Mouse (Mus musculus) frontal cortex, postnatal 14 days (tissue): ENCODE data around the gene Hsp90ab1.

Source experiments
- DNase-seq, 2 experiments: peaks; one replicate each; pipeline ENCODE4 v3.0.0; 2022; ENCODE audit warnings: low spot score in 2 of 2

Gene Hsp90ab1

DNA sequence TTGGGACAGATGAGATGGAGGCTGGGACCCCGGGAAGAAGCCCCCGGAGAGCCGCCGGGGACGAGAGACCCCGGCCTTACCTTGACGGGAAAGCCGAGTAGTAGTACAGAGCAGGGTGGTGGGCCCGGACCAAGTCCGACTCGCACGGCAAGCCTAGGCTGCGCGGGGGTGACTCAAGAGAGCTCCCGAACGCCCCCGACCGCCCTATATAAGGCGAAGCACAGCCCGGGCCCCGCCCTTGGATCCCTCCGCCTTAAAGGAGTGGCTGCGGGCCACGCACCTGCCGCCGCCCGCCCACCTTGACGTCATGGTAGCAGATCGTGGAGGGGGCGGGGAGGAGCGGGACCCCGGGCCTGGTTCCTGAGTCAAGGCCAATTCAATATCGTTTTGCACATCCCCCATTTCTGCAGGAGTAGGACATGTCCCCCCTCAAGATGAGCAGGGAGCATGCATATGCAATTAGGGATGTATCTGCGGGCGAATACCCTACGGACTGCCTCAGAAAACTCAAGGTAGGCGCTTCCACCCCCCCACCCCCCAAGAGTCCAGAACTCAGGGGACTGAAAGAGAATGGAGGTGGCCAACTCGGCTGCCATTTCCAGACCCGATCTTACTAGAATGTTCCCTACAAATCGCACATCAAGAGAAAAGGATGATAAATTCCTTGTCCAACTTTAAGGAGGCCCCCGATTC, at the start of gene Hsp90ab1:
TSS of gene Hsp90ab1 (minus strand) at position 185 of the 693 bp plus-strand sequence.
- peak; percentile 97 to 99 for DNase-seq

- no peak for DNase-seq
These were observed 46.5 kb upstream of the Hsp90ab1 start for GRCm38 (mm10) chr17:45619386-45620256.

DNA sequence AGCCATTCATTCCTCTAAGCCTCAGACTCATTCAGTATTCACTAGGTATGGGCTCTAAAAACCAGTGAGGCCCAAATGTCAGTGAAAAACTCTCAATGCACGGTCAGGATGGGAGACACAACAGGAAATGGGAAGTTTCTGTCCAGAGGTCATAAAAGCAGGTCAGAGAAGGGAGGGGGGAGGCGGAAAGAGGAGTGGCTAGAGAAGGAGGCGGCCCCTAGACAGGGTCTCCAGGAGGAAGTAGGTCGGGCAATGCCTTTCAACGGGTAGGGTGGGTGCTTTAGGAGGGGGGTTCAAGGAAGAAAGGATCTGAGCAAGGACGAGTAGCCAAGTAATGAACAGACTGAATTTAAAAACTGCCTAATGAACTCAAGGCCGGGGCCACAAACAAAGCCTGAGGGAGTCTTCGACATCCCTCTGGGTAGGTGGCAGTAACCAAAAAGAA, 45.9 kb upstream of the Hsp90ab1 start:
- no peak for DNase-seq

- no peak for DNase-seq
These were observed 44.6 kb upstream of the Hsp90ab1 start for GRCm38 (mm10) chr17:45617655-45618054.

DNA sequence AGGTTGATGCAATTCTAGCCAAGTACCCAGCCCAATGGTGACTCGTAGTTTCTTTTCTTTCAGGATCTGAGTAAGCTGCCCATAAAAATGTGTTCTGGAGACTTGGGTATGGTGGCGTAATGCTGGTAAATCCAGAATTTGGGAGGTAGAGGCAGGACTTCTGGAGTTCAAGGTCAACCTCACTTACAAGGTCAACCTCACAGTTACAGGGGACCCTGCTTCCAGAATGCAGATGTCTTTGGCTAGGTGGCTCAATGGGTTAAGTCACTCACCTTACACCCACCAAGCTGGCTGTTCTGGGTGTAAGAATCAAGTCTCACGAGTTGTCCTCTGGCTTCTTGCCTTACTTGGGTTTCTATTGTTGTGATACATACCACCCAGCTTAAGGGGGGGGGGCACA, 43.6 kb upstream of the Hsp90ab1 start:
- DNase-seq, result no peak

DNA sequence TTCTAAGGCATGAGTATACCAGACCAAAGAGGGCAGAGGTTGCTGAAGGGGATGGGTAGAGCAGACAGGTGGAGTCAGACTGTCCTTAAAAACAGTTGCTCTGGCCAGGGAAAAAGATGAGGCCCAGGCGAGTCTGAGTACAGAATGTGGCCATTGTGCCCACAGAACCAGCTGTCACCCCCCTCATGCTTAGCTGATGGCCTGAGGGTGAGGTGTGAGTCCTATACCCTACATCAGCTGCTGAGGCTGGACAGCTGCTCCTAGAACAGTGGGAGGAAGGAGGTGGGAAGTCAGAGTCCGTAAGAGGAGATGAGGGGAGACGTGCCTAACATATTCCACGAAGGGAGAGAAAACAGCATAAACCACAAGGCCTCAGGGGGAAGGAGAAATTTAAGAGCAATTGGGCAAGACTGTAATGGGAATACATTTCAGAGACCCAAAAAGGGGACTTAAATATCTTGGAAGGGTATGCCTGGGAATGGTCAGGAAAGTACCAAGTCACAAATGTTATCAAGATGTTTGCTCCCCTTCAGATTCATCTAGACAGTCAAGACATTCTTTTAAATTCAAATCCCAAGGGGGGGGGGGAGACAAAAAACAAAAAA, 43.1 kb upstream of the Hsp90ab1 start:
- DNase-seq, result no peak

DNA sequence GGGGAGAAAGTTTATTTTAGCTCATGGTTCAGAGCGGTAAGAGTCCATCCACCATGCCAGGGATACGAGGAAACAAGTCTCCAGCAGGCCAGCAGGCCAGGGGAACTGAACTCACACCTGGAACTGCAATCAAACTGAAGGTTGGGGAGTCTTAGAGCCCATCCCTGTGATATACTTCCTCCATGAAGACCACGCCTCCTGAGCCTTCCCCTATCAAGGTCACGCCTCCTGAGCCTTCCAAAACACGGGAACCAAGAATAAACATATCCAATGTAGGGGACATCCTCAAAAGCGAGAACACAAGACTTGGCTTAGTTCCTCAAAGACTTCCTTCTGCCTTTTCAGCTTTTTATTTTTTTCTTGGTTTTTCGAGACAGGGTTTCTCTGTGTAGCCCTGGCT, 39.9 kb upstream of the Hsp90ab1 start:
- DNase-seq, result no peak

- DNase-seq, result no peak
These were observed 38.9 kb upstream of the Hsp90ab1 start for GRCm38 (mm10) chr17:45612008-45612407.

- no peak for DNase-seq
These were observed 37.2 kb upstream of the Hsp90ab1 start for GRCm38 (mm10) chr17:45610144-45610866.

DNA sequence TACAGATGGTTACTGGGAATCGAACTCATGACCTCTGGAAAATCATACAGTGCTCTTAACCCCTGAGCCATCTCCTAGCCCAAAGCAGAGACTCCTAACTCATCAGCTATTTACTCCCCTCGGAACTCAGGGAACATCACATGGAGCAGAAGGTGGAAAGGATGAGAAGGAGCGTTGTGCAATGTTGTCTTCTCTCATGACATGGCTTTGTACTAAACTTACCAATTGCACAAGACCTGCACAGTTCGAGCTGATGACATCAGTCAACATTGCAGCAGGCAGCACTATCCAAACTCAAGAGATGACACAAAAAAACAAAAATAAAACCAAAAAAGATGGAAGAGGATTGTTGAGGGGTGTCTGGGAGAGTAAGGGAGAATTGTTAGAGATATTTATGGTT, 35.3 kb upstream of the Hsp90ab1 start:
- DNase-seq, result no peak

DNA sequence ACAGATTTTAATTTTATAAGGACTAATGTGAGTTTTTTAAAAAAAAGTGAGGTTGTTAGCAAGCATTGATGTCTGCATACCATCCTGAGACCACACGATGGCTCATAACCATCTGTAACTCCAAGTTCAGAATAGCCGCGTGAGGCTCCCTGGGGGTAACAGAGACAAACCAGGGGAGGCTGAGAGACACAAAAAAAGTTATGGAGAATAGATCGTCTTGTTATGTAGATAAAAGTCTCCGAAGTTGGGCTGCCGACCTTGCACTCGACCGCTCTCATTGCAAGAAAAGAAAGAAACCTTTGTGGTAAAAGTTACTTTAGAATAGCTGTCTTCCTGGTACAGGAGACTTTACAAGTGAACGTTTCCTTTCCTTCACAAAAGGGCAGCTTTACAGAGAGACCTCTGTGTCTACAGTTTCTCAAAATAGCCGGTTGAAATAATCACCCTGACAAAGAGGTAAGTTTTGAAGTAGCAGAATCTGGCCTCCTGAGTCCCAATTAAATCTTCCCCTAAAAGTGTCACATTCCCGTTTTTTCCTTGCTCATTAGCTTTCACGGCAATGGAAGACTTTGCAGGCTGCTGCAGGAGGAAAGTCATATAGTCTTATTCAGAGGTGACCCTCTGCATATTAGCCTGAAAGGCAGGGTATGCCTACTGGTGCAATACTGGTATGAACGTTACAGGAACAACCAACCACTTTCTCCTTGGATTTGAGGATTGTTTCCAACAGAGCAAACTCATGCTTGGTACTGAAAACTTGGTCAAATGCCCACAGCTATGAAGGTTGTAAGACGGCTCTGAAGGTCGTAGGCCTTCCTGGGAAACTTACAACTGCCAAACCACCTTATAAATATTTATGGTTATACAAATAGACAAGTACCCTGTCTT, 34.2 kb upstream of the Hsp90ab1 start:
- no peak for DNase-seq

DNA sequence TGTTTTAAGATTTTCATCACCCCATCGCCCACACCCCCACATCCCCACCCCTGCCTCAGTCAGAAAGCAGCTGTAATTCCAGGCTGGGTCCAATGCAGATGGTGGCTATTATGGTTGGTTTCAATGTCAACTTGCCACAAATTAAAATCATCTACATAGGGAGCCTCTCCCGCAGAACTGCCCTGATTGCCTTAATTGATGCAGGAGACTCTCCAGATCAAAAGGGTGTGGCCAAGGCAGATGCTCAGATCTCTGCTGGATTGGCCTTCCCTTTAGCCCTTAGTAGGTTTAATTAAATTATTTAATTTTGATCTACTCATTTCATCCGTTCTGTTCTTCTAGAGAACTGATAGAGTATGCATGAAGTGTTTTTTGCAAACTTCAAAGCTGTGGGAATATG, 29.9 kb upstream of the Hsp90ab1 start:
- no peak for DNase-seq

DNA sequence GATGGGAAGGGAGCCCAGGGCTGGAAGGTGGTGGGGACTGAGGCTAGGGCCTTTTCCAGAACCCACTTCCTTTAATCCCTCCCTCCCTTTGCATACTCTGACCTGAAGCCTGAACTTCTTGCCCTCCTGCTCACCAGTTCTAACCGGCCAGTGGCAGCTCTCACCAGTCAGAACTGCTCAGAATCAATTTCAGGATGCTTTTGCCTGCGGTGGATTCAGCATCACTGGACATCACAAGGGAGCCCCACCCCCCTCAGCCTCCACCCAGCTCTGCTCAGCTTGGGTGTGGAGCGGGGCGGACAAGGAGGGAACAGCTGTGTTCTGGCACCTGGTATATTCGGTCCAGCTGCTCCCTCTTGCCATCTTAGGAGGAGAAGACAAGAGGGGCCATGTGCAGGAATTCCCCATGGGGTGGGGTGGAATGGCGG, 28.8 kb upstream of the Hsp90ab1 start, which contains the start of gene Mymx:
TSS of gene Mymx (minus strand) at position 226 of the 428 bp plus-strand sequence.
- DNase-seq, result no peak

DNA sequence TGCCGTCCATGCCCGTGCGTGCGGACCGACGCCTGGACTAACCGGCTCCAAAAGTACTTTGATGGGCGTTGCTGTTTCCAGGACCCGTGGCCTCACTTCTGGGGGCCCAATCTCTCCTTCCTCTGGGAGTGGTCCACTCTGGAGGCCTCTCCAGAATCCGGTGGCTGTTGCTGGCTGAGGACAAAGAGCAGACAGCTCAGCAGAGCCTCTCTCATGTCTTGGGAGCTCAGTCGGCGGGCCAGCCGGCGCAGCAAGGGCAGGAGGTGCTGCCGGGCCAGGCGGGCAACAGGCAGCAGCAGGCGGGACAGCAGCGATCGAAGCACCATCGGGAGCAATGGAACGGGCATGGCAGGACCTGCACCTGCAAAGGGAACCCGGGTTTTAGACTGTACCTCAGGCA, 28.3 kb upstream of the Hsp90ab1 start:
- no peak for DNase-seq

DNA sequence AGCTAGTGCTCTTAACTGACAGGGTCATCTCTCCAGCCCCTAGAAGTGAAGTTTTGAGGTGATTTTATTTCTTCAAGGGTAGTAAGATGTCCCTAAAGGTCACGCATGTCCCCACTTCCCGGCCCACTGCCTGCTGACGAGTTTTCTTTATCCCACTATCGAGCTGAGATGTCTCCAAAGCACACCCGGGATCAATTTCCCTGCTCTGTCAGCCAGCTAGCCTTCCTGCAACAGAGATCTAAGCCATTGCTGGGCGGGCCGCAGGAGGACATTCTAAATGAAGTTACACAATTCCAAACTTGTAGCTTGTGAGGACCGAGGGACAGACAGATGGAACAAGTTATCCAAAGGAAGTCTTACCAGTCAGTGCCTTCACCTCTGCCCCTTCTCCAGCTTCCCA, 27.2 kb upstream of the Hsp90ab1 start:
- DNase-seq, result no peak

DNA sequence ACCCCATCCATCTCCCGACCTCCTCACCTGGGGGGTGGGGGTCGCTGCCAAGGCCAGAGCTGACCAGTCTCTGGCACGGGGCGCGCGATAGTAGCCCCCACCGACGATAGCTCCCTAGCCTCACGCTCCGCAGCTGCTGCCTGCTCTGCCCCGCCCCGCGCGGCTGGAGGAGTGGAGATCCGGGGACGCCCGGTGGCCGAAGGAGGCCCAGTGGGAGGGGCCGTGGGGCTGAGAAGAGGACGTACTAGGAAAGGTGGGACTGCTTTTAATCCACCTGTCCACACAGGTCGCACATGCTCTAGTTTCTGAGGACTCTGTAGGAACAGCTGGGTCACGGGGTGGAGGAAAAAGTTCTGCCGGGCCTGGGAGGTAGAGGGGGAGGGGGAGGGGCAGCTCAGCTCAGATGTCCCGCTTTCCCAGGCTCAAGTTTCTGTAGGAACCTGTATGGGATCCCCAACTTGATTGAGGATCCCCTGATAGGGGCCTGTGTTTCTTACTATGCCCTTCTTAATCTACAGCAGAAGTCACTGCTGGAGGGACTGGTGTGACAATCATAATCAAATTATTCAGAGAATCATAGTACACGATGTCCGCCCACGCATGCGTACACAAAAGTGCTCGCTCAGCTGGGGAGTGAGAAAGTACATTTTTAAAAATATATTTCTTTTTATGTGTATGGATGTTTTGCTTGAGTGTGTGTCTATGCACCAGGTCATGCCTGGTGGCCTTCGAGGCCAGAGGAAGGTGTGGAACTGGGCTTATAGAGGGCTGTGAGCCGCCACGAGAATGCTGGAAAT, 26.6 kb upstream of the Hsp90ab1 start, which contains the start of gene Slc29a1:
TSS of gene Slc29a1 (minus strand) at position 161 of the 797 bp plus-strand sequence.
- DNase-seq, result no peak

DNA sequence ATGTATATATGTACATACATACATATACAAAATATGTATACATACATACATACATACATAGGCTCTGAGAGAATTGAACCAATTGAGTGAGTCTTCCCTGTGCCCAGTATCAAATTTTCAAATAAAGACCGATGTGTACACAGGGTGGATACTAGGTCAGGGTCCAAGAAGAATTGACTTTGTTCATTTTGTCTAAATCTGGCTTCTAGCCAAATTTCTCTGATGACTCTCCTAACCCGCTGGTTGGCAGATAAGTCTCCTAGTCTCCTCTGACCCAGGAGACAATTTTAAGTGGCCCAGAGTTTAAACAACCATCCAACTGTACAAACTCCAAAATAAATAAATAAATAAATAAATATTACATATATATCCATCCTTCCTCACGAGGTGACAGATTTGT, 25.8 kb upstream of the Hsp90ab1 start:
- no peak for DNase-seq

DNA sequence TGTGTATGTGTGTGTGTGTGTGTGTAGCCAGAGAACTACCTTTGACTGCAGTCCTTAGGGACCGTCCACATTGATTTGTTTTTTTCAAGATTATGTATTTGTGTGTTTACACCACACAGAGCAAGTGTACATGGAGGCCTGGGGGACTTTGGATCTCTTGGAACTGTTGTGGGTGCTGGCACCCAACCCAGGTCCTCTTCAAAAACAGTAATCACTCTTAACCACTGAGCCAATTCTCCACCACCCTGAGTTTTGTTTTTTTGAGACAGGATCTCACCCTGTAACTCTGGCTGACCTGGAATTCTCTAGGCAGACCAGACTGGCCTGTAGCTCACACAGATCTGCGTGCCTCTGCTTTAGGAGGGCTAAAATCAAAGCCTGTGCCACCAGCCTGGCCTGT, 25.3 kb upstream of the Hsp90ab1 start:
- DNase-seq, result no peak

GRCm38 (mm10) chr17:45597787-45598186, 24.7 kb upstream of the Hsp90ab1 start:
- no peak for DNase-seq
